In the genomic region with DNA sequence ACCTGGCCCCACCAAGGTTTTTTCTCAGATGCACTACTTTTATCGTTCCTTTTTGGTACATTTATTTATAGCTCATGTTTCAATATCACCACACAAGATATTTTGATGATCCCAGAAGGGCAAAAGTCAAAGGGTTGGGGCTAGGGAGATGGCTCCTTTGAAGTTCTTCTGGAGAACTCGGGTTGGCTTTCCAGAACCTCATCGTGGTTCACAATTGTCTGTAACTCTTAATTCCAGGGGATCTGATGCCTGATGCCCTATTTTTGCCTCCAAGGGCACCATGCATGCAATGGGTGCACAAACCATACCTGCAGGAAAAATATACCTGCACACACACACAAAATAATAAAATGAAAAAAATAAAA, we compare ENCODE assay signal across 8 mouse cellular contexts. TPM values are rescaled to one million over a fixed set of nuclear protein-coding genes. Genes with fewer than 3 reads are reported as not detected.
DNase-seq lines count a peak whose midpoint lies in the region; ATAC-seq and TF ChIP-seq lines count a peak whose summit lies in the region.

No protein-coding gene starts in this region.

- H3K36me3 ChIP-seq in heart, embryonic 10.5 days, result peaks cover 15% of the 10 kb centered on the region
- H3K36me3 ChIP-seq in C2C12 (ENCODE audit: control insufficient read depth, insufficient read depth), result peaks cover 3% of the 10 kb centered on the region
- peaks cover 4% of the 10 kb centered on the region for H3K36me3 ChIP-seq in forebrain, embryonic 16.5 days (ENCODE audit: control insufficient read depth, insufficient read depth)
- 0 out of 2 replicates have a peak, but pooled peaks cover 3% of the 10 kb centered on the region for H3K36me3 ChIP-seq in liver, embryonic 15.5 days (replicated peaks)

- intact Hi-C loops in gastrocnemius, postnatal 36 days (cut with DNase I), result no loop called here

- H3K27ac ChIP-seq in heart, embryonic 10.5 days, result peak overlapping the region; percentile 95
- no peak overlapping the region for H3K27ac ChIP-seq in forebrain, embryonic 16.5 days (ENCODE audit: low read length)
- H3K27ac ChIP-seq in liver, embryonic 15.5 days (replicated peaks), result no peak overlapping the region

- H3K79me3 ChIP-seq in C2C12 (ENCODE audit: low read depth), result peaks cover 12% of the 10 kb centered on the region

- H3K79me2 ChIP-seq in C2C12 (ENCODE audit: control insufficient read depth, insufficient read depth), result peaks cover 20% of the 10 kb centered on the region

- H3K4me3 ChIP-seq in heart, embryonic 10.5 days, result peak overlapping the region; percentile 73
- H3K4me3 ChIP-seq in C2C12 (ENCODE audit: insufficient read depth, poor library complexity, severe bottlenecking), result peak overlapping the region; percentile 68
- H3K4me3 ChIP-seq in forebrain, embryonic 16.5 days (replicated peaks; ENCODE audit: low read length), result peak overlapping the region; percentile 89
- H3K4me3 ChIP-seq in liver, embryonic 15.5 days (replicated peaks), result peak overlapping the region; percentile 68; the same call in 1 of the 2 replicates

- no peak for ATAC-seq in forebrain, embryonic 16.5 days
- ATAC-seq in liver, embryonic 15.5 days (ENCODE audit: insufficient read depth), result no peak
- no peak for ATAC-seq in cerebellum, adult (ENCODE audit: insufficient number of reproducible peaks, low FRiP score, low TSS enrichment)

- no peak for TF ChIP-seq CTCF in C2C12 (IDR thresholded peaks at IDR 0.05; ENCODE audit: control insufficient read depth, insufficient read depth, insufficient read length)

- no peaks in the 10 kb centered on the region for H3K9me3 ChIP-seq in heart, embryonic 10.5 days
- H3K9me3 ChIP-seq in forebrain, embryonic 16.5 days (ENCODE audit: control insufficient read depth, low read length), result no peaks in the 10 kb centered on the region
- H3K9me3 ChIP-seq in liver, embryonic 15.5 days (replicated peaks), result no peaks in the 10 kb centered on the region

- no peaks in the 10 kb centered on the region for H3K27me3 ChIP-seq in heart, embryonic 10.5 days (ENCODE audit: insufficient read depth, poor library complexity, severe bottlenecking)
- no peaks in the 10 kb centered on the region for H3K27me3 ChIP-seq in C2C12 (ENCODE audit: control insufficient read depth, insufficient read depth, insufficient read length)
- no peaks in the 10 kb centered on the region for H3K27me3 ChIP-seq in forebrain, embryonic 16.5 days (replicated peaks; ENCODE audit: control insufficient read depth, insufficient read depth, low read length)
- no peaks in the 10 kb centered on the region for H3K27me3 ChIP-seq in liver, embryonic 15.5 days

- H3K9ac ChIP-seq in forebrain, embryonic 16.5 days (replicated peaks; ENCODE audit: low read depth, low read length), result peak overlapping the region; percentile 94; the same call in 1 of the 2 replicates
- H3K9ac ChIP-seq in liver, embryonic 15.5 days, result no peak overlapping the region

- H3K4me1 ChIP-seq in heart, embryonic 10.5 days, result peaks cover 7% of the 10 kb centered on the region; the same call in 1 of the 2 replicates
- H3K4me1 ChIP-seq in forebrain, embryonic 16.5 days (replicated peaks; ENCODE audit: control insufficient read depth, insufficient read depth, low read length), result peaks cover 7% of the 10 kb centered on the region
- peaks cover 5% of the 10 kb centered on the region; the same call in 1 of the 2 replicates for H3K4me1 ChIP-seq in liver, embryonic 15.5 days (replicated peaks)

- no peak for DNase-seq in heart, embryonic 10.5 days (ENCODE audit: low spot score)
- DNase-seq in heart, adult 9 months (ENCODE audit: low spot score in 2 of 2), result no peak
- DNase-seq in gastrocnemius, postnatal 36 days, result no peak
- DNase-seq in c-Kit-positive CD71-positive TER-119-positive erythroid progenitor cells, embryonic 14.5 days (ENCODE audit: low spot score), result no peak

- no peak overlapping the region for H3ac ChIP-seq in C2C12 (ENCODE audit: control insufficient read depth, insufficient read length, low read depth)

- H3K4me2 ChIP-seq in forebrain, embryonic 16.5 days (ENCODE audit: low read length), result peak overlapping the region; percentile 90
- H3K4me2 ChIP-seq in liver, embryonic 15.5 days, result peak overlapping the region; percentile 72

- 33% methylated on average over 3 of the region's 3 CpGs for WGBS in heart, embryonic 10.5 days
- WGBS in forebrain, embryonic 16.5 days, result 30% methylated on average over 3 of the region's 3 CpGs
- 23% methylated on average over 3 of the region's 3 CpGs for WGBS in liver, embryonic 15.5 days (ENCODE audit: insufficient replicate concordance)

TF ChIP-seq in C2C12, 6 proteins besides CTCF, POLR2A, EP300 and RAD21:
- TF ChIP-seq MYOG (IDR thresholded peaks at IDR 0.05; ENCODE audit: control insufficient read depth, extremely low read depth, insufficient read length) (no peak), MYOD1 (IDR thresholded peaks at IDR 0.05; ENCODE audit: control insufficient read depth, insufficient read length, low read depth) (no peak), USF1 (IDR thresholded peaks at IDR 0.05; ENCODE audit: low read depth) (no peak), FOSL1 (IDR thresholded peaks at IDR 0.05; ENCODE audit: insufficient read depth, low read length, poor library complexity, severe bottlenecking) (no peak), CEBPB (IDR thresholded peaks at IDR 0.05; ENCODE audit: low read depth) (no peak), MAX (IDR thresholded peaks at IDR 0.05) (no peak)

RNA-seq across cellular contexts. Expression of a gene that starts 0.3 kb away (rescaled TPM):
- 8.5 and 8.7 TPM in 2 replicates for polyA plus RNA-seq in heart, embryonic 10.5 days (2016; fragmentation: Nextera tagmentation; extraction: Ambion mirVana)
- polyA plus RNA-seq in C2C12 (2012; fragmentation: generic; extraction: Trizol), result 1.3 TPM
- polyA plus RNA-seq in forebrain, embryonic 16.5 days (2015; fragmentation: Nextera tagmentation; extraction: Ambion mirVana), result 18.8 and 20.0 TPM in 2 replicates
- 1.2 and 1.7 TPM in 2 replicates for polyA plus RNA-seq in liver, embryonic 15.5 days (2015; fragmentation: Nextera tagmentation; extraction: Ambion mirVana)
- total RNA-seq in gastrocnemius, postnatal 36 days (2021), result 1 to 10 TPM; 5.5 to 5.8 TPM

RNA-seq across cellular contexts. Expression of a gene that starts 20.7 kb away (rescaled TPM):
- 1.2 and 2.4 TPM in 2 replicates for polyA plus RNA-seq in heart, embryonic 10.5 days (2016; fragmentation: Nextera tagmentation; extraction: Ambion mirVana)
- polyA plus RNA-seq in C2C12 (2012; fragmentation: generic; extraction: Trizol), result 0.01 TPM
- polyA plus RNA-seq in forebrain, embryonic 16.5 days (2015; fragmentation: Nextera tagmentation; extraction: Ambion mirVana), result 39.5 and 46.2 TPM in 2 replicates
- 0.06 and 0.15 TPM in 2 replicates for polyA plus RNA-seq in liver, embryonic 15.5 days (2015; fragmentation: Nextera tagmentation; extraction: Ambion mirVana)
- under 1 TPM; 0.08 to 0.10 TPM for total RNA-seq in gastrocnemius, postnatal 36 days (2021)

RNA-seq across cellular contexts. Expression of a gene that starts 42.3 kb away (rescaled TPM):
- polyA plus RNA-seq in heart, embryonic 10.5 days (2016; fragmentation: Nextera tagmentation; extraction: Ambion mirVana), result 27.3 and 30.4 TPM in 2 replicates
- polyA plus RNA-seq in C2C12 (2012; fragmentation: generic; extraction: Trizol), result 2.0 TPM
- 47.4 and 48.7 TPM in 2 replicates for polyA plus RNA-seq in forebrain, embryonic 16.5 days (2015; fragmentation: Nextera tagmentation; extraction: Ambion mirVana)
- polyA plus RNA-seq in liver, embryonic 15.5 days (2015; fragmentation: Nextera tagmentation; extraction: Ambion mirVana), result 8.4 and 9.8 TPM in 2 replicates
- total RNA-seq in gastrocnemius, postnatal 36 days (2021), result 10 to 100 TPM; 16.9 to 21.8 TPM

Comparison
In these comparisons a context has a peak if more than half of its experiments do, and no peak if none do; other contexts are left out.
1. RNA of a gene that starts 20.7 kb away (polyA plus RNA-seq): 39.5 to 46.2 TPM in forebrain, embryonic 16.5 days; 1.2 to 2.4 TPM in heart, embryonic 10.5 days, 0.06 to 0.15 TPM in liver, embryonic 15.5 days and 0.01 TPM in C2C12 (single experiment); every median in the first group is over 10 times any median in the second.
2. Peak in every context shown above with its lines, with median percentiles within 50 percentile points of each other: H3K4me3 ChIP-seq.